Mouse (Mus musculus) granulocyte monocyte progenitor cell, adult 5-6 weeks (primary cell): Measurements from ENCODE around the gene Nrap. TPM values are rescaled to one million over a fixed set of nuclear protein-coding genes. Genes with fewer than 3 reads are reported as not detected.
"Not testable (repeated sequence)": the region's sequence is repeated elsewhere in the genome, so short reads cannot be mapped to it uniquely, and the experiment has no call there.

ENCODE experiments used
- ATAC-seq: replicated peaks from 2 replicates; pipeline ENCODE4 v1.8.0; 2016; ENCODE audit warnings: mild to moderate bottlenecking, moderate TSS enrichment, inconsistent platforms; ENCODE audit not compliant: poor library complexity, severe bottlenecking
- total RNA-seq, 2 experiments: library from RNA; stranded (forward) in 1 of 2; stranded (reverse) in 1 of 2; fragments of 200-712, 200-1000 nt in 1 of 2; fragments of >200 nt in 1 of 2; fragmentation: Nextera tagmentation in 1 of 2; gene quantifications; 2 replicates each; pipeline ENCODE4 v1.2.3; 2014 to 2017

Nrap gene
- total RNA-seq (2014; fragmentation: Nextera tagmentation), result 1.1 TPM in 1 of 2 replicates, not detected in the other
- total RNA-seq (2017), result 0.78 and 0.98 TPM in 2 replicates

- ATAC-seq, result no peak
Observed at GRCm38 (mm10) chr19:56389879-56390278, at the start of gene Nrap. Nrap (minus strand) TSS chr19:56390037.

DNA sequence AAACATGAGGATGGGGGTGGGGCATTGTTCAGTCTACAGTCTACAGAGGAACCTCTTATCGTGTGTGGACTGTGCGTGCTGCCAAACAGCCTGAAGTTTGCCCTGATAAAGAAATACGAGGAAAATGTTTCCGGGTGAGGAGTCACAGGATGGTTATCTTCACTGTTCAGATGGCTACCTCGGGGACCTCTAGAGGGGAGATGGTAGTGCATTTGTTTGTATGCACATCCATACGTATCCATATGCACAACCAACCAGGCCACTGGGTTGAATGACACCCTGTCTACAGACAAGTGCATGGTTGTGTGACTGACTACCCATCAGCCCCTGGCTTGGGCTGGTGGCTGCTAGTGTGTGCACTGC is 49.2 kb upstream of the Nrap start:
- no peak for ATAC-seq

DNA sequence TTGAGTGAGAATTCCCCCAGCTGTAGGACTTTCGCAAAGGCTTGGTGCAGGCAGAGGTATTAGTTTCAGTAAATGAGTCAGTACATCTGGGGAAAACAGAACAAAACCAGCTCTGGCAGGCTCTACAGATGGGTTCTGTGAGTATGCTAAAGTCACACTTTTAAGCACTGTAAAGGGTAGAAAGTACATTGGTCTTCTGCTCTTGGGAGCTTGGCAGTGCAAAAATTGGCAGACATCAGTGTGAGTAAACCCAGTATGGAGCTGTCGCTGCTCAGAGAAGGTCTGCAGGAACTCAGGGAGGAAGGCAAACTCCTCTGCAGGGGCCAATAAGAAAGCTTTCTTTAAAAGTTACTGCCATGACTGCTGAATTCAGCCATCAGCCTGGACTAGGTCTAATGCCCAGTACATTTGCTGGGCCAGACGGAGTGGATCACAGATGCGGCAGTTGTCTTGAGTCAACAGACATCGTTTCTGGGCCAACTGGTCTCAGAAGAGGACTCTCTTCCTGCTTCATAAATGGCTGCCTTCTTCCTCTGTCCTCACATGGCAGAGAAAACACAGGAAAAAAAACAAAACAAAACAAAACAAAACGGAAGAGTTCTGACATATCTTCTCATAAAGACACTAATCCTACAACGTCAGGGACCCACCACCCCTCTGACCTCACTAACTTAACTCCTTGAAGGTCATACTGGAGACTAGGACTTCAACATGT is 48.7 kb upstream of the Nrap start:
- no peak for ATAC-seq

GRCm38 (mm10) chr19:56436380-56436779 is 46.5 kb upstream of the Nrap start:
- no peak for ATAC-seq

- ATAC-seq, result no peak
Observed at GRCm38 (mm10) chr19:56433581-56433980, 43.7 kb upstream of the Nrap start.

DNA sequence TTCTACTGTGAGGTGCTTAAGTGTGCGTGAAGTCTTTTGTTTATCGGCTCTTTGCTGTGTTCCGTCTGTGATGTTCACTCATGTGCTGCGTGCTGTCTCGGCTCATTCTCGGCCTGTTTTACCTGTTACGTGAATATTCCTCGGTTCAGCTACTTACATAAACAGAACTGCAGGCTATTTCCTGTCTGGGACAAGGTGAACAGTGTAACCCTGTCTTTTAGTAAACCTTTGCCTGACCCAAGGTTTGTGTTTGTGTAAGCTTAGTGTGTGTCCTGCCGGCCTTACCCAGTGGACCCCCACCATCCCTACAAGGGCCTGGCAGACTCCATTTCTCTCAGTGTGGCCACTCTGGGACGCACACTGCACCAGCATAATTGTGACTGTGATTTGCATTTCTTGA is 42.9 kb upstream of the Nrap start:
- ATAC-seq, result no peak

DNA sequence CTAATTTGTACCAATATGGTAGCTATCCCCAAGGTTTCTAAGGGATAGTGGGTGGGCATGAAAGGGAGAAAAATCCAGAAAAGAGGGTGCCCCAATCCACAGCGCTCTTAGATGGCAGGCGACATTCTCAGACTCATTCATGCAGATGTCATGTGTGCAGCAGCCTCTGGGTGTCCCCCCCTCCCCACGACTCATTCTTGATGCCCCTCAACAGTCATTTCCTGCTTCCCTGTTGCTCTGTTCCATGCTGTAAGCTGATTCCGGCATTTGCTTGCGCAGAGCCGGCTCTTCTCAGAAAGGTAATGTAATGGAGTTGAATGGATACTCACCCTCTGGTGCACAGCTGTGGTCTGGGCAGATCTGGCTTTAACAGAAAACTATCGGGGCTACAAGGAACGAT is 40.5 kb upstream of the Nrap start:
- no peak for ATAC-seq

- ATAC-seq, result no peak
Observed at GRCm38 (mm10) chr19:56425492-56425891, 35.7 kb upstream of the Nrap start.

GRCm38 (mm10) chr19:56424606-56425395 is 35.0 kb upstream of the Nrap start:
- no peak for ATAC-seq

DNA sequence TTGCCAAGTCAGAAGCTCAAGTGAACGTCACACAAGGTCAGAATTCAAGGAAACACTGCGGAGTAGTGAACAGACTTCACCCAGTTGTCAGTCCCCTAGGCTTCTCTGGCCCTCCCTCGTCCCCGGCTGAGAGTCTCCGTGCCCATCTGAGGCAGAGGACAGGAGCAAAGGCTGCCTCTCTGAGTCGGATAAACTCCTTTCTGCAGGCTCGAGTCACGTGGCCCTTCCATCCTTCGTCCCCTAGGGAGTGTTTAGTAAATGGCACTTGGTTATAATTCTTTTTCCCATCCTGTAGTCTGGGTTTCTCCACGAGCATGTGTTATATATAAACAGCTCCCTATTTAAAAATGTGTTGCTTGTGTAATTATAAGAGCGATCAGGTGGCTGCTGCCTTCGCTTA is 33.5 kb upstream of the Nrap start:
- ATAC-seq, result no peak

GRCm38 (mm10) chr19:56422476-56423338 is 32.9 kb upstream of the Nrap start:
- peak; percentile 84 for ATAC-seq

DNA sequence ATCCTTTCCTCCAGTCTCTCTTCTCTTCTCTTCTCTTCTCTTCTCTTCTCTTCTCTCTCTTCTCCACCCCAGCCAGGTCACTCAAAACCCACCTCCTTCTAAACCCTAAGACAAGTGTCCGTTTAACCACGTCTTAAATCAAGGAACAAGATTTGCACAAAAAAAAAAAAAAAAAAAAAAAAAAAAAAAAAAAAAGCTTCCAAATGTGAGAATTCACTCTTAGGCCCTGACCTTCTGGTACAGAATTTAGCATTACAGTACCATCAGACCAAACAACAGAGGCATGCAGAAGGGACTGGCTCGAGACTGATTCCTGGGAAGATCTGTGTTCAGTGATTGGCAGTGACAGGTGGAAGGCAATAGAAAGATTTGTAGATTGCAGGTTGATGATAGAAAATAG is 30.5 kb upstream of the Nrap start:
- no peak for ATAC-seq

DNA sequence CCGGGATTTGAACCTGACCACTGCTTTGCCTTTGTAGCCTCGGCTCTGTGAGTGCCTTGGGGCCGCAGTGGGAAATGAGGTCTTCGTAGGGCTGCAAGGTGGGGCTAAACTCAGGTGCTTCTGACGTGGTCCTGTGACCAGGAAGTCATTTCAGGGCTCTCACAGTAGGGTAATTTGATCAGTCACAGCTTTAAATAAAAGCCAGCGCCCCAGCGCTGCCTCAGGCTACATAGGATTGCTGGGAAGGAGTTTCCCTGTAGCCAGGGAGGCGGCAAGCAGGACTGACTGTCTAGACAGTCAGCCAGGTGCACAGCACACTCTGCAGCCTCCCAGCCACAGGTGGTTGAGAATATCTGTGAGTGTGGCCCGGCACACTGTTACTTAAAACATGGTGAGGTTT is 29.6 kb upstream of the Nrap start:
- no peak for ATAC-seq

- no peak for ATAC-seq
Observed at GRCm38 (mm10) chr19:56418404-56418803, 28.6 kb upstream of the Nrap start.

GRCm38 (mm10) chr19:56409884-56410283 is 20.0 kb upstream of the Nrap start:
- ATAC-seq, result not testable (repeated sequence)

- ATAC-seq, result no peak
Observed at GRCm38 (mm10) chr19:56406581-56406980, 16.7 kb upstream of the Nrap start.

- no peak for ATAC-seq
Observed at GRCm38 (mm10) chr19:56405824-56406223, 16.0 kb upstream of the Nrap start.

DNA sequence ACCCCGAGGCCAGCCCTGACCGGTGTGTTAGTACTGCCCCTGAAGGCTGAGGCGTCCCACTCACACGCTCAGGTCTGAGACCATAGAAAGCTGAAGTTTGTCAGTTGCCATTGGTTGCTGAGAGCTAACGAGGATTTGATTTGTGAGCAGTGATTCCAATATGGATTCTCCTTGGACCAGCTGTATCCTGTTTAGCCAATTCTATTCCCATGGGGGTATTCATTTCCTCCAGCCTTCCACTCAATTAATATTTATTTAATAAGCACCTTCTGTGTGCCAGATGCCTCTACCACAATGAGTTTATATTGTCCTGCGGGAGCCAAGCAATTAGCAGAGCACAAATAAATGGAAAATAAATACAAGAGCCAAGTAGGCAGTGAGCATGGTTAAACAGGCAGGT is 12.0 kb upstream of the Nrap start:
- ATAC-seq, result no peak

- peak; percentile 60 for ATAC-seq
Observed at GRCm38 (mm10) chr19:56400200-56400599, 10.4 kb upstream of the Nrap start.

DNA sequence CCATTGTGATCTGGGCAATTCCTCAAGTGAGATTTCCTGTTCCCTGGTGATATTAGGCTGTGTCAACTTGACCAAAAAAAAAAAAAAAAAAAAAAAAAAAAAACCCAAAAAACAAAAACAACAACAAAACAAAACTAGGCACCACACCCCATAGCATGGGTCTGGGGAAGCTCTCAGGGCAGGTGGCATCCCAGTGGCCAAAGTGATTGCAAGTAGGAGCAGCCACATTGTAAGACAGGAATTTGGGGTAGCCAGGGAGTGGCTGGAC is 8.6 kb upstream of the Nrap start:
- ATAC-seq, result no peak
